Mouse (Mus musculus): ENCODE measurements around the gene Gm49354. TPM values are rescaled to one million over a fixed set of nuclear protein-coding genes. Genes with fewer than 3 reads are reported as not detected.
A peak's percentile ranks its signal among the peaks of the same experiment; 100 is the strongest.
"Not testable (repeated sequence)": the region's sequence is repeated elsewhere in the genome, so short reads cannot be mapped to it uniquely, and the experiment has no call there.

Gene Gm49354
- polyA plus RNA-seq, 1 experiment from 2014 or later: not detected

DNA sequence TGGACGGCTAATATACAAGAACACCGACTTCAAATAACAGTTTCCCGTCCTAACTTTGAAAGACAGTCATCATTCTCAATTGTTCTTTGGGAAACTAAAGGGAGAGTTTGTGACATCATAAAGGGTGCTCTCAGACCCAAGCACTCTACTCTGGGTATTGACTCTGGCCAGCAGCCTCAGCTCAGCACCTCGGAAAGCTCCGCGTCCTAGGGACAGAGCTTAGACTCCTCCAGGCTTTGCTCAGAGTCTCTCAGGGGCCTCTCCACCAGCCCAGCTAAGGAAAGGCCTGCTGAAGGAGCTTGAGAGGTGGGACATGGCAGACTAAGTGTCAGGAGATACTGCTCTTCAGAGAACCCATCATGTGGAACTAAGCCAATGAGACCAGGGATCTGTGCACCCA, 35.9 kb downstream of the Gm49354 start:
- Histone ChIP-seq H3K4me1 (ENCODE audit: control insufficient read depth, insufficient read depth, low read length) (no peaks in the 10 kb centered on the region), H3K9ac (ENCODE audit: low read length) (no peak overlapping the region), H3K4me3 (replicated peaks; ENCODE audit: low read length) (no peak overlapping the region), H3K36me3 (ENCODE audit: control insufficient read depth, insufficient read depth, low read length) (no peaks in the 10 kb centered on the region), H3K27ac (ENCODE audit: low read length) (no peak overlapping the region), H3K27me3 (ENCODE audit: control insufficient read depth, insufficient read depth, low read length) (no peaks in the 10 kb centered on the region), H3K4me2 (ENCODE audit: low read depth, low read length) (no peak overlapping the region), H3K9me3 (replicated peaks; ENCODE audit: control insufficient read depth, low read length) (no peaks in the 10 kb centered on the region)
- 68% methylated on average over 6 of the region's 6 CpGs for WGBS
- ATAC-seq (ENCODE audit: insufficient read depth, low FRiP score): peak; percentile 40; the same call in 1 of the 2 replicates

DNA sequence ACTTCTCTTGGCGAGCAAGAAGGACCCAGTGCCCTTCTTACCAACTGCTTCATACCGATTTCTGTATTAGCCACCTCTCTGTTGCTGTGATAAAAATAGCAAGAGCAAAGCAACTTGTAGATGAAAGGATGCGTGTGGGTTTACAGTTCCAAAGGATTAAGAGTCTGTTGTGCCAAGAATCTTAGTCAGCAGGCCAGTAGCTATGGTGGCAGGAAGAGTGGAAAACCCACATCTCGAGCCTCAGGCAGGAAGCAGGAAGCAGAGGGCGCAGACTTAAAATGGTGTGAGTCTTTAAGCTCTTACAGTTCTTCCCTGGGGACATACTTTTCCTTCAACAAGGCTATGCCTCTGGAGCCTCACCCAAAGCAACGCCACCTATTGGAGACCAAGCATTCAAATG, 36.6 kb downstream of the Gm49354 start:
- 81% methylated on average over 6 of the region's 6 CpGs for WGBS
- Histone ChIP-seq H3K4me2 (ENCODE audit: low read depth, low read length) (no peak overlapping the region), H3K4me3 (replicated peaks; ENCODE audit: low read length) (no peak overlapping the region), H3K36me3 (ENCODE audit: control insufficient read depth, insufficient read depth, low read length) (no peaks in the 10 kb centered on the region), H3K9me3 (replicated peaks; ENCODE audit: control insufficient read depth, low read length) (no peaks in the 10 kb centered on the region), H3K9ac (ENCODE audit: low read length) (no peak overlapping the region), H3K27me3 (ENCODE audit: control insufficient read depth, insufficient read depth, low read length) (no peaks in the 10 kb centered on the region), H3K27ac (ENCODE audit: low read length) (no peak overlapping the region), H3K4me1 (ENCODE audit: control insufficient read depth, insufficient read depth, low read length) (no peaks in the 10 kb centered on the region)
- ATAC-seq (ENCODE audit: insufficient read depth, low FRiP score): no peak

- Histone ChIP-seq H3K27ac (ENCODE audit: low read length) (no peak overlapping the region), H3K9me3 (replicated peaks; ENCODE audit: control insufficient read depth, low read length) (no peaks in the 10 kb centered on the region), H3K4me3 (replicated peaks; ENCODE audit: low read length) (no peak overlapping the region), H3K9ac (ENCODE audit: low read length) (no peak overlapping the region), H3K4me2 (ENCODE audit: low read depth, low read length) (no peak overlapping the region), H3K27me3 (ENCODE audit: control insufficient read depth, insufficient read depth, low read length) (no peaks in the 10 kb centered on the region), H3K4me1 (ENCODE audit: control insufficient read depth, insufficient read depth, low read length) (no peaks in the 10 kb centered on the region), H3K36me3 (ENCODE audit: control insufficient read depth, insufficient read depth, low read length) (no peaks in the 10 kb centered on the region)
- no peak for ATAC-seq (ENCODE audit: insufficient read depth, low FRiP score)
- 72% methylated on average over 10 of the region's 10 CpGs for WGBS
Observed at GRCm38 (mm10) chr13:59741697-59742096, 40.3 kb downstream of the Gm49354 start.

- H3K36me3 ChIP-seq (ENCODE audit: control insufficient read depth, insufficient read depth, low read length): no peaks in the 10 kb centered on the region
- H3K4me2 ChIP-seq (ENCODE audit: low read depth, low read length): no peak overlapping the region
- H3K9me3 ChIP-seq (replicated peaks; ENCODE audit: control insufficient read depth, low read length): no peaks in the 10 kb centered on the region
- no peaks in the 10 kb centered on the region for H3K4me1 ChIP-seq (ENCODE audit: control insufficient read depth, insufficient read depth, low read length)
- 85% methylated on average over 11 of the region's 11 CpGs for WGBS
- H3K9ac ChIP-seq (ENCODE audit: low read length): no peak overlapping the region
- no peak overlapping the region for H3K4me3 ChIP-seq (replicated peaks; ENCODE audit: low read length)
- no peak overlapping the region for H3K27ac ChIP-seq (ENCODE audit: low read length)
- no peak for ATAC-seq (ENCODE audit: insufficient read depth, low FRiP score)
- H3K27me3 ChIP-seq (ENCODE audit: control insufficient read depth, insufficient read depth, low read length): no peaks in the 10 kb centered on the region
Observed at GRCm38 (mm10) chr13:59741096-59741495, 40.9 kb downstream of the Gm49354 start.

- Histone ChIP-seq H3K36me3 (ENCODE audit: control insufficient read depth, insufficient read depth, low read length) (no peaks in the 10 kb centered on the region), H3K4me1 (ENCODE audit: control insufficient read depth, insufficient read depth, low read length) (peaks cover 4% of the 10 kb centered on the region; the same call in 1 of the 2 replicates), H3K9ac (ENCODE audit: low read length) (no peak overlapping the region), H3K9me3 (replicated peaks; ENCODE audit: control insufficient read depth, low read length) (no peaks in the 10 kb centered on the region), H3K27me3 (ENCODE audit: control insufficient read depth, insufficient read depth, low read length) (no peaks in the 10 kb centered on the region), H3K4me3 (replicated peaks; ENCODE audit: low read length) (no peak overlapping the region), H3K27ac (ENCODE audit: low read length) (no peak overlapping the region), H3K4me2 (ENCODE audit: low read depth, low read length) (no peak overlapping the region)
- ATAC-seq (ENCODE audit: insufficient read depth, low FRiP score): peak; percentile 35; the same call in 1 of the 2 replicates
- WGBS: 84% methylated on average over 4 of the region's 4 CpGs
Observed at GRCm38 (mm10) chr13:59739397-59739796, 42.6 kb downstream of the Gm49354 start.

GRCm38 (mm10) chr13:59738455-59738854, 43.6 kb downstream of the Gm49354 start:
- ATAC-seq (ENCODE audit: insufficient read depth, low FRiP score): no peak

DNA sequence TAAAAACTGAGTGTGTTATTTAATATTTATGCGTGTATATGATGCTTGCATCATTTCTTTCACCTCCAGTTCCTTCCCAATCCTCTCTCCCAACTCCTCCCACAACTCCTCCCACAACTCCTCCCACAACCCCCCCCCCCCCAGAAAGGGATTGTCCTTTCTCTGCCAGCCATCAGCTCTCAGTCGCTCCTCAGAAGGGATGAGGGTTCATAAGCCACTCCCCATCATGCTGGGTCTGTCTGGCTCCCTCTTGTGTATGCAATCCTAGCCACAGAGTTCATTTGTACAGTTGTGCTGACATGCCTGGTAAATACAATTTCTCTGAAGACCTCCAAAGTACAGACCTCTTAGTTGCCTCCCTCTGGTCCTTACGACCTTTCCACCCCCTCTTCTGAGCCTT, 46.9 kb downstream of the Gm49354 start:
- Histone ChIP-seq H3K9ac (ENCODE audit: low read length) (no peak overlapping the region), H3K4me1 (ENCODE audit: control insufficient read depth, insufficient read depth, low read length) (peaks cover 4% of the 10 kb centered on the region; the same call in 1 of the 2 replicates), H3K9me3 (replicated peaks; ENCODE audit: control insufficient read depth, low read length) (no peaks in the 10 kb centered on the region), H3K27me3 (ENCODE audit: control insufficient read depth, insufficient read depth, low read length) (no peaks in the 10 kb centered on the region), H3K4me2 (ENCODE audit: low read depth, low read length) (no peak overlapping the region), H3K36me3 (ENCODE audit: control insufficient read depth, insufficient read depth, low read length) (no peaks in the 10 kb centered on the region), H3K4me3 (replicated peaks; ENCODE audit: low read length) (no peak overlapping the region), H3K27ac (ENCODE audit: low read length) (no peak overlapping the region)
- no peak for ATAC-seq (ENCODE audit: insufficient read depth, low FRiP score)
- 27% methylated on average over 3 of the region's 3 CpGs for WGBS

More at GRCm38 (mm10) chr13:59738455-59738854, 43.6 kb downstream of the Gm49354 start:
- Histone ChIP-seq H3K27ac (ENCODE audit: low read length) (no peak overlapping the region), H3K9ac (ENCODE audit: low read length) (no peak overlapping the region), H3K4me3 (replicated peaks; ENCODE audit: low read length) (no peak overlapping the region), H3K4me2 (ENCODE audit: low read depth, low read length) (no peak overlapping the region), H3K36me3 (ENCODE audit: control insufficient read depth, insufficient read depth, low read length) (no peaks in the 10 kb centered on the region), H3K4me1 (ENCODE audit: control insufficient read depth, insufficient read depth, low read length) (peaks cover 4% of the 10 kb centered on the region; the same call in 1 of the 2 replicates), H3K27me3 (ENCODE audit: control insufficient read depth, insufficient read depth, low read length) (no peaks in the 10 kb centered on the region), H3K9me3 (replicated peaks; ENCODE audit: control insufficient read depth, low read length) (no peaks in the 10 kb centered on the region)
- WGBS: 81% methylated on average over 2 of the region's 2 CpGs

DNA sequence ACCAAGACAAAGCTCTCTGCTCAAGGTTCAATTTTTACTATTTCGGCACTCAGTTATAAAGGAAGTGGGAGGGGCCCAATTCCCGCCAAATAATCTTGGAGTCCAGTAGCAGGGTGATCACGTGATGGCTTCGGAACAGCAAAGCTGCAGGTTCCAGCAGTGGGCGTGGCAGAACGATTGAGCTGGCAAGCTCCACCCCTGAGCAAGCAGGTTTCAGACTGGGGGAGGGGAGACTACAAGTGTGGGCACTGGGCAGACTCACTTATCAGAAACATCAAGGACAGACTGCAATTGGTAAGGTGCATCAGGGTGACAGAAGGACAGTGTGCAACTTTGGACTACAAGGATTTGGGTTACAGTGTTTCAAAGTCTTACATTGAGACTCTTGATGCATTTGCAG, 47.7 kb downstream of the Gm49354 start:
- H3K9me3 ChIP-seq (replicated peaks; ENCODE audit: control insufficient read depth, low read length); ATAC-seq (ENCODE audit: insufficient read depth, low FRiP score); H3K4me1 ChIP-seq (ENCODE audit: control insufficient read depth, insufficient read depth, low read length); H3K4me3 ChIP-seq (replicated peaks; ENCODE audit: low read length); H3K36me3 ChIP-seq (ENCODE audit: control insufficient read depth, insufficient read depth, low read length); H3K9ac ChIP-seq (ENCODE audit: low read length); H3K27me3 ChIP-seq (ENCODE audit: control insufficient read depth, insufficient read depth, low read length); H3K27ac ChIP-seq (ENCODE audit: low read length); H3K4me2 ChIP-seq (ENCODE audit: low read depth, low read length): not testable (repeated sequence)
- 27% methylated on average over 6 of the region's 6 CpGs for WGBS

DNA sequence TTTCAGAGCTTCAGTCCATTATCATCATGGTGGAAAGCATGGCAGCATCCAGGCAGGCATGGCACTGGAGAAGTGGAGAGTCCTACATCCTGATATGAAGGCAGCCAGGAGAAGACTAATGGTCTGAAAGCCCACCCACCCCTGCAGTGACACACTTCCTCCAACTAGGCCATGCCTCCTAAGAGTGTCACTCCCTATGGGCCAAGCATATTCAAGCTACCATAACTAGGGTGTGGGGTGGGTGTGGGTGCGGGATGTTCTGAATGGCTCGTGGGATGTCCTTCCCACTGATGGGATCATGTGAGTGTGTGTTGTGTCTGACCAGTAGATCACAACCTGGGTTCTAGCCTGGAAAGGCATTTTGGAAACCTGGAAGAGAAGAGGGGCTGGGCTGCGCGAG, 48.1 kb downstream of the Gm49354 start:
- H3K27ac ChIP-seq (ENCODE audit: low read length): no peak overlapping the region
- H3K27me3 ChIP-seq (ENCODE audit: control insufficient read depth, insufficient read depth, low read length): no peaks in the 10 kb centered on the region
- no peak overlapping the region for H3K4me3 ChIP-seq (replicated peaks; ENCODE audit: low read length)
- WGBS: 89% methylated on average over 3 of the region's 4 CpGs
- no peaks in the 10 kb centered on the region for H3K36me3 ChIP-seq (ENCODE audit: control insufficient read depth, insufficient read depth, low read length)
- H3K4me2 ChIP-seq (ENCODE audit: low read depth, low read length): no peak overlapping the region
- no peak overlapping the region for H3K9ac ChIP-seq (ENCODE audit: low read length)
- ATAC-seq (ENCODE audit: insufficient read depth, low FRiP score): no peak
- H3K9me3 ChIP-seq (replicated peaks; ENCODE audit: control insufficient read depth, low read length): no peaks in the 10 kb centered on the region
- peaks cover 4% of the 10 kb centered on the region; the same call in 1 of the 2 replicates for H3K4me1 ChIP-seq (ENCODE audit: control insufficient read depth, insufficient read depth, low read length)

- Histone ChIP-seq H3K36me3 (ENCODE audit: control insufficient read depth, insufficient read depth, low read length) (no peaks in the 10 kb centered on the region), H3K9ac (ENCODE audit: low read length) (no peak within 1 kb of the TSS), H3K4me3 (replicated peaks; ENCODE audit: low read length) (no peak within 1 kb of the TSS), H3K4me1 (ENCODE audit: control insufficient read depth, insufficient read depth, low read length) (peaks cover 7% of the 10 kb centered on the region; the same call in 1 of the 2 replicates), H3K4me2 (ENCODE audit: low read depth, low read length) (no peak within 1 kb of the TSS), H3K27ac (ENCODE audit: low read length) (no peak within 1 kb of the TSS), H3K27me3 (ENCODE audit: control insufficient read depth, insufficient read depth, low read length) (no peaks in the 10 kb centered on the region), H3K9me3 (replicated peaks; ENCODE audit: control insufficient read depth, low read length) (no peaks in the 10 kb centered on the region)
- no peak for ATAC-seq (ENCODE audit: insufficient read depth, low FRiP score)
- WGBS: 41% methylated on average over 7 of the region's 7 CpGs
Observed at GRCm38 (mm10) chr13:59731652-59732051, 50.4 kb downstream of the Gm49354 start, which contains the start of gene Spata31d1d. Spata31d1d (minus strand) TSS chr13:59731752.

Data from stomach, embryonic 16.5 days (tissue).